Mouse (Mus musculus): ENCODE measurements around the gene Hsd11b2. TPM values are rescaled to one million over a fixed set of nuclear protein-coding genes. Genes with fewer than 3 reads are reported as not detected.

Gene Hsd11b2
- polyA plus RNA-seq, 1 experiment from 2014 or later = 3.9 TPM

DNA sequence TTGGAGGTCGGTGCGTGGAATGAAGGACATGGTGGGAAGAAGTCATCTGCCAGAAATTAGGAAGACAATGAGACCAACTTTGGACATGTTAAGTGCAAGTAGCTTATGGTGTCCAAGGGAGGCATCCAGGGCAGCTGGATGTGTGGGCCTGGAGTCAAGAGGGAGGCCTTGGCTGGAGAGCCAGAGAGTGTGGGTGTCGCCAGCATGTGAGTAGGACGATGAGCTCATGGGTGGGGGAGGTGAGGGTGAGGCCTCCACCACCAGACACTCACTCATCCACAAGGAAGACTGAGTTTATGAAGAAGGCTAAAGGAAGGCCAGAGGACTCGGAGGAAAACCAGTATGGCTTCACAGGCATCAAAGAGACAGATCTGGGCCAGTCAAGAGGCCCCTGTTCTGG lies 3.9 kb upstream of the Hsd11b2 start:
- no peak for ATAC-seq
- H3K4me3 ChIP-seq = no peak overlapping the region
- H3K4me1 ChIP-seq = peaks cover 24% of the 10 kb centered on the region
- H3K27me3 ChIP-seq = peaks cover 30% of the 10 kb centered on the region
- H3K36me3 ChIP-seq (ENCODE audit: poor library complexity, severe bottlenecking) = no peaks in the 10 kb centered on the region
- no peaks in the 10 kb centered on the region for H3K9me3 ChIP-seq (replicated peaks)
- no peak overlapping the region for H3K27ac ChIP-seq
- 77% methylated on average over 5 of the region's 5 CpGs for WGBS
- no peak overlapping the region for H3K9ac ChIP-seq
- no peak overlapping the region for H3K4me2 ChIP-seq

DNA sequence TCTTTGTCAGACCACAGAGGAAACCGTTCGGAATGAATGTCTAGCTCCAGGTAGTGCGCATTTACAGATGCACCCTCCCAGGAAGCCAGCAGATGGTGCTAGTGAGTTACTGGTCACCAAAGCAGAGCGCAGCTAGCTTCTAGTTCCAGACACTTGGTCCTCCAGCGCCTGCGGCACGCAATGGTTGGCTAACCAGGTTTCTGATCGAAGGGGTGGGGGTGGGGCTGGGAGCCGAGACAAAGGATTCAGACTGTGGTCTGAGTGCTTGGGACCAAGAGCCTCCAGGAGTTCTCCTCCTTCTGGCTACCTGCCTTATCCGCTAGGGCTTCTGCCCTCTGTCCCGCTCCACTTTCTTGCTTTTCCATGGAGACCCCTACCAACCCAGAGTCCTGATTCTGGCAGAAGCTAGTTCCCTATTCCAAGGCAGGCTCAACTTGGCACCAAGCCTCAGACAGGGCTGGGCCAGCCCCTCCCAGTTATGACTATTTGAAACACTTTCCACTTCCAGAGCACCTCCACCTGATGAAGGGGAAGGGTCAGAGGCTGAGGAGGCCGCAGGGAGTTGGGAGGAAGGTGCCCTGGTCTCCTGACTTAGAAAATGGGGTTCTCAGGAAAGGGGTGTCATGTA lies 2.4 kb upstream of the Hsd11b2 start:
- Histone ChIP-seq H3K36me3 (ENCODE audit: poor library complexity, severe bottlenecking) (no peaks in the 10 kb centered on the region), H3K9ac (no peak overlapping the region), H3K27ac (no peak overlapping the region), H3K27me3 (peaks cover 32% of the 10 kb centered on the region), H3K4me3 (no peak overlapping the region; the same call in 1 of the 2 replicates), H3K4me2 (peak overlapping the region; percentile 48), H3K4me1 (peaks cover 35% of the 10 kb centered on the region), H3K9me3 (replicated peaks) (no peaks in the 10 kb centered on the region)
- peak; percentile 46 for ATAC-seq
- WGBS = 11% methylated on average over 12 of the region's 12 CpGs

- Histone ChIP-seq H3K4me2 (no peak overlapping the region; the same call in 1 of the 2 replicates), H3K27me3 (peaks cover 32% of the 10 kb centered on the region), H3K4me3 (no peak overlapping the region), H3K9me3 (replicated peaks) (no peaks in the 10 kb centered on the region), H3K27ac (no peak overlapping the region), H3K9ac (0 out of 2 replicates have a peak overlapping the region, but pooled peaks have one; percentile 5), H3K4me1 (peaks cover 41% of the 10 kb centered on the region), H3K36me3 (ENCODE audit: poor library complexity, severe bottlenecking) (peaks cover 5% of the 10 kb centered on the region; the same call in 1 of the 2 replicates)
- ATAC-seq = no peak
- 49% methylated on average over 8 of the region's 8 CpGs for WGBS
Observed at GRCm38 (mm10) chr8:105517346-105517745, 1.2 kb upstream of the Hsd11b2 start.

DNA sequence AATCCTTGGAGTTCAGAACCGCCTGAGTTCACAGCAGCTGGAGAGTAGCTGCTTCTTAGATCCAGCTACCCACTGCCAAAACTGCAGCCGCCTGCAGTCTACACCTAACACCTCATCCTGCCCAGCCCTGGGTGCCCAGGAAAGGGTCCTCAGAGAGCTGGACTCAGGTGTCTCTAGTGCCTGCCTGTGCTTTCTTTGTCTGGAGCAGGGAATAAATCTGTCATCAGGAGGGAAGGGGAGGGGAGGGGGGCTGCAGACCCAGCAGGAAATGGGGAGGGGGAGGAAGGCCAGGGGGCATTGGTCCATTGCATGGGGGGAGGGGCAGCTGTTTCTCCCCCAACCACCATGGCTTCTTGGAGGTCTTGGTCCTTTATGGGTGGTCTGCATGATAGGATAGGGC lies 1.0 kb downstream of the Hsd11b2 start:
- 9% methylated on average over 2 of the region's 2 CpGs for WGBS
- peaks cover 32% of the 10 kb centered on the region for H3K27me3 ChIP-seq
- H3K9me3 ChIP-seq (replicated peaks) = no peaks in the 10 kb centered on the region
- peaks cover 27% of the 10 kb centered on the region for H3K36me3 ChIP-seq (ENCODE audit: poor library complexity, severe bottlenecking)
- ATAC-seq = no peak
- H3K4me2 ChIP-seq = peak overlapping the region; percentile 91
- 0 out of 2 replicates have a peak overlapping the region, but pooled peaks have one; percentile 73 for H3K9ac ChIP-seq
- H3K4me1 ChIP-seq = peaks cover 41% of the 10 kb centered on the region
- H3K27ac ChIP-seq = peak overlapping the region; percentile 2
- peak overlapping the region; percentile 60 for H3K4me3 ChIP-seq

- WGBS = 25% methylated on average over 5 of the region's 5 CpGs
- H3K4me3 ChIP-seq = no peak overlapping the region
- 0 out of 2 replicates have a peak overlapping the region, but pooled peaks have one; percentile 91 for H3K4me2 ChIP-seq
- no peak for ATAC-seq
- H3K36me3 ChIP-seq (ENCODE audit: poor library complexity, severe bottlenecking) = peaks cover 36% of the 10 kb centered on the region
- peaks cover 41% of the 10 kb centered on the region for H3K4me1 ChIP-seq
- H3K27ac ChIP-seq = peak overlapping the region; percentile 14; the same call in 1 of the 2 replicates
- peak overlapping the region; percentile 21; the same call in 1 of the 2 replicates for H3K9ac ChIP-seq
- no peaks in the 10 kb centered on the region for H3K9me3 ChIP-seq (replicated peaks)
- H3K27me3 ChIP-seq = peaks cover 32% of the 10 kb centered on the region
Observed at GRCm38 (mm10) chr8:105520521-105520920, 2.0 kb downstream of the Hsd11b2 start.

DNA sequence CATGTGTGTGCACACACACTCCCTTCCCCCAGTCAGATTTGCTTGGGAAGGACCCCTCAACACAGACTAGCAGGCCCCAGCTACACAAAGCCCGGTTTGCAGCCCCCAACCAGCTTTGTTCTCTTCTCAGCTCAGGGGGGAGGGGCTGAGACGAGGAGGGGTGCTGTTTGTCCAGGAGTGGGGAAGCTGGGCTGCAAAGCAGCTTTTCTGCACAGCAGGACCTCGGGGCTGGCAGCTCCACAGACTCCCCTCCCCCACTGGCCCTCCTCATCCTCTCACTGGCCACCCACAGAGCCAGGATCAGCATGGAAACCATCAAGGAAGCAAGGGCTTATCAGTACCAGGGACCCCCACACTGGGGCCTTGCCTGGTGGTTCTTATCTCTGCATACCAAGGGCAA lies 2.5 kb downstream of the Hsd11b2 start:
- no peak for ATAC-seq
- Histone ChIP-seq H3K36me3 (ENCODE audit: poor library complexity, severe bottlenecking) (peaks cover 40% of the 10 kb centered on the region), H3K27me3 (peaks cover 31% of the 10 kb centered on the region), H3K9ac (peak overlapping the region; percentile 21; the same call in 1 of the 2 replicates), H3K9me3 (replicated peaks) (no peaks in the 10 kb centered on the region), H3K4me3 (no peak overlapping the region), H3K4me2 (0 out of 2 replicates have a peak overlapping the region, but pooled peaks have one; percentile 91), H3K4me1 (peaks cover 40% of the 10 kb centered on the region), H3K27ac (no peak overlapping the region)
- 0% methylated on average over 3 of the region's 3 CpGs for WGBS

GRCm38 (mm10) chr8:105521995-105522769 lies 3.6 kb downstream of the Hsd11b2 start:
- WGBS = 87% methylated on average over 21 of the region's 21 CpGs
- ATAC-seq = no peak
- Histone ChIP-seq H3K4me2 (no peak overlapping the region), H3K4me1 (peaks cover 35% of the 10 kb centered on the region), H3K9me3 (replicated peaks) (no peaks in the 10 kb centered on the region), H3K4me3 (no peak overlapping the region), H3K36me3 (ENCODE audit: poor library complexity, severe bottlenecking) (peaks cover 45% of the 10 kb centered on the region), H3K9ac (no peak overlapping the region), H3K27me3 (peaks cover 20% of the 10 kb centered on the region), H3K27ac (no peak overlapping the region)

- peaks cover 46% of the 10 kb centered on the region for H3K36me3 ChIP-seq (ENCODE audit: poor library complexity, severe bottlenecking)
- H3K4me3 ChIP-seq = no peak overlapping the region
- no peak overlapping the region for H3K27ac ChIP-seq
- H3K9me3 ChIP-seq (replicated peaks) = no peaks in the 10 kb centered on the region
- 92% methylated on average over 9 of the region's 9 CpGs for WGBS
- no peak for ATAC-seq
- peaks cover 13% of the 10 kb centered on the region for H3K27me3 ChIP-seq
- H3K4me2 ChIP-seq = no peak overlapping the region
- H3K9ac ChIP-seq = no peak overlapping the region
- peaks cover 35% of the 10 kb centered on the region for H3K4me1 ChIP-seq
Observed at GRCm38 (mm10) chr8:105522890-105523289, 4.3 kb downstream of the Hsd11b2 start.

GRCm38 (mm10) chr8:105527110-105527509 lies 8.6 kb downstream of the Hsd11b2 start:
- H3K4me3 ChIP-seq = no peak overlapping the region
- no peaks in the 10 kb centered on the region for H3K27me3 ChIP-seq
- peaks cover 3% of the 10 kb centered on the region; the same call in 1 of the 2 replicates for H3K4me1 ChIP-seq
- no peak overlapping the region for H3K27ac ChIP-seq
- no peak for ATAC-seq
- no peak overlapping the region for H3K4me2 ChIP-seq
- no peak overlapping the region for H3K9ac ChIP-seq
- no peaks in the 10 kb centered on the region for H3K9me3 ChIP-seq (replicated peaks)
- WGBS = 90% methylated on average over 2 of the region's 2 CpGs
- H3K36me3 ChIP-seq (ENCODE audit: poor library complexity, severe bottlenecking) = peaks cover 74% of the 10 kb centered on the region

DNA sequence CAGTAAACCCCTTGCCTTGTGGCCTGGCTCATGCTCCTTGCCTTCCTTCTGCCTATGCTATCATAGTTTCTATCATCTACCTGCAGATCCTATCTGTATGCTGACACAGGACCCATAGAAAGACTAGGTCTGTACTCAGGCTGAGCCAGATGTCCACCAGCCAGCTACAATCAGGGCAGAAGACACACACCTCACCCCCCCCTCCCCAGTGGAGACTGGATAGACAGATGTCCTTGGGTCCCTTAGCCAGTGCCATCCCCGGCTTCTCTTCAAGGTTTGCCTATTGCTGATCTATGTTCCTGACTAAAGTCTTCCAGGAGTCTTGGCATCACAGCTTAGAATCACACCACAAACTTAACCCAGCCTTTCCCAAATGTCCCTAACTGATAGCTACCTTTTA lies 9.7 kb downstream of the Hsd11b2 start:
- WGBS = 100% methylated on average over 1 of the region's 1 CpGs
- ATAC-seq = no peak
- peaks cover 63% of the 10 kb centered on the region for H3K36me3 ChIP-seq (ENCODE audit: poor library complexity, severe bottlenecking)

DNA sequence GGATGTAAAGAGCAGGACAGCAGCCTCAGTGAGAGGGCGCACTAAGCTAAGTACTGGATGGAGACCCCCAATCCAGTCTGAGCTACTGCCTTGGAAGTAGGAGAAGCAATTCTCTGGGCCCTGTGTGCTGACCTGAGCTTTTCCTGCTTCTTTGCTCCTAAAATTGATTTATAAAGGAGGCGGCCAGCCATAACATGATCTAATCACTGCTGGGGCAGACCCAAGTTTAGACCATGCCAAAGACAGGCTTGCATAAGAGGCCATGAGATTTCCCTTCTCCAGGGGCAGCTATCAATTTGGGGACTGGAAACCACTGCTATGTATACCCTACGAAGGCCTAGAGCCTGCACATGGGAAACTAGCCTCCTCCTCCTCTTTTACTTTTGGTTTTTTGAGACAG lies 10.7 kb downstream of the Hsd11b2 start:
- WGBS = 85% methylated on average over 3 of the region's 3 CpGs
- ATAC-seq = no peak

More for the DNA sequence above, 9.7 kb downstream of the Hsd11b2 start:
- H3K4me2 ChIP-seq = no peak overlapping the region
- H3K27me3 ChIP-seq = no peaks in the 10 kb centered on the region
- H3K4me1 ChIP-seq = peaks cover 3% of the 10 kb centered on the region; the same call in 1 of the 2 replicates
- no peak overlapping the region for H3K27ac ChIP-seq
- no peak overlapping the region for H3K4me3 ChIP-seq
- no peak overlapping the region for H3K9ac ChIP-seq
- H3K9me3 ChIP-seq (replicated peaks) = no peaks in the 10 kb centered on the region

DNA sequence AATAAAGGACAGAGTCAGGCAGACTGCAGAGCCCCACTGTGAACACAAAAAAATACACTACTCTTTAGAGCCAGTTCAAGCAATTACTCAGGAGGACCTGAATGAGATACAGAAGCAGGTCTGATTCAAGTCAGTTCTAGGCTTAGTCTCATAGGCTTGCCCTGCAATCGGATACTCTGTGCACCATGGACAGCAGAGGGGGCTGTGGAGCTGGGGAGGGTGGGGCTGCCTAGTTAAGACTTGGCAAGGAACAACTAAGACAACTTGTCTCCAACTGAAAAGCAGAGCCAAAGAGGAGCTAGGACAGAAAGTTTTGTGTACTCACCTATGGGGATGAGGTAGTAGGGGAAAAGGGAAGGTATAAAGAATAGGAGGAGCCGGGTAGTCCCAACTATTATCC lies 13.2 kb downstream of the Hsd11b2 start:
- Histone ChIP-seq H3K4me2 (no peak overlapping the region), H3K27ac (no peak overlapping the region), H3K4me1 (peaks cover 8% of the 10 kb centered on the region; the same call in 1 of the 2 replicates), H3K9me3 (replicated peaks) (no peaks in the 10 kb centered on the region), H3K36me3 (ENCODE audit: poor library complexity, severe bottlenecking) (peaks cover 46% of the 10 kb centered on the region), H3K27me3 (no peaks in the 10 kb centered on the region), H3K9ac (no peak overlapping the region), H3K4me3 (no peak overlapping the region)
- ATAC-seq = no peak
- WGBS = 56% methylated on average over 2 of the region's 2 CpGs

More for the DNA sequence above, 10.7 kb downstream of the Hsd11b2 start:
- Histone ChIP-seq H3K9ac (no peak overlapping the region), H3K27ac (no peak overlapping the region), H3K4me2 (no peak overlapping the region), H3K4me3 (no peak overlapping the region), H3K36me3 (ENCODE audit: poor library complexity, severe bottlenecking) (peaks cover 53% of the 10 kb centered on the region), H3K27me3 (no peaks in the 10 kb centered on the region), H3K9me3 (replicated peaks) (no peaks in the 10 kb centered on the region), H3K4me1 (peaks cover 8% of the 10 kb centered on the region; the same call in 1 of the 2 replicates)

All from forebrain, embryonic 13.5 days (tissue).